18 mouse cellular contexts compared by ENCODE assay signal in the genomic region with DNA sequence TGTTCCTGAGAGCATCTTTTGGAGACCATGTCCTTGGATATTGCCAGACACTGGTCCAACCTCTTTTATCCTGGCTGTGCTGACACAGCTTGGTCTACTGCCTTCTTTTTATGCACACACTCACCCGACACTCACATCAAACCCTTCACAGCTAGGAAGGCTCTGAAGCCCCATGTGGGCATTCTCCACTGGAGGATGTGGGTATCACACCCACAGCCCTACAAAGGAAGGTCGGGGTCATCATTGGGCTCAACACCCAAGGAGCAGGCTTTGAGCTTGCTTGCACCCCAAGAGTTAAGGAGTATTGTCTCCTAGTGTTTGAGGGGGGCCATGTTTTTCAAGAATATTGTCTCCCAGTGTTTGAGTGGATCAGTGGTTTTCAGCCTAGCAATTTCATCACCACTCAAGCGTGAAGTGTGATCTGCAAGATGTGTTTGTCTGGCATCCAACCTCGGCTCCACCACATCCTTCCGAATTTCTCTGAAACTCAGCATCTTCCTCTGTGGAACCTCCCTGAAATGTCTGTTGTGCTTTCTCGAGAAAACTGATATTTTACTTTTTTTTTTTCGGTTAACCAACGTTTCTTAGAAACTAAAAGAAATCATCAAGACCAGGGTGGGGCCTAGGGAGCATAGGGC.
DNase-seq lines count a peak whose midpoint lies in the region; ATAC-seq lines count a peak whose summit lies in the region.
"Had no signal": no experiment of that assay in that cellular context is flagged by ENCODE, and none has a peak within 500 bp of the region (broad histone marks: within the 10 kb centered on the region; RNA-seq: fewer than 3 reads in every experiment).

No protein-coding gene starts in this region.

- DNase-seq in T-cell, adult 2 months (ENCODE audit: low spot score), result peak; percentile 27
- peak; percentile 31 for DNase-seq in brain, adult 2 months (ENCODE audit: low read depth, low spot score)
- DNase-seq in layer of hippocampus, adult 18-20 months (ENCODE audit: low spot score in 2 of 2), result no peak
- DNase-seq in neural tube, embryonic 10.5 days (ENCODE audit: extremely low spot score, low spot score), result no peak
- no peak for DNase-seq in thymus, postnatal 10 days (ENCODE audit: low spot score in 2 of 2)
- DNase-seq: adrenal gland, postnatal 10 days; adrenal gland, postnatal 36 days; cerebellum, adult 11-12 months; cerebellum, adult 8-10 months; cerebellum, postnatal 36 days; embryo, embryonic 11 days; gastrocnemius, adult 2 months; gastrocnemius, postnatal 14 days; heart, adult 11 months had no signal

- peak; percentile 43 for ATAC-seq in megakaryocyte, adult 5-6 weeks (ENCODE audit: poor library complexity, severe bottlenecking)
- ATAC-seq: forebrain, embryonic 13.5 days; forebrain, embryonic 16.5 days; intestine, postnatal 0 days had no signal

Comparison
In these comparisons a context has a peak if more than half of its experiments do, and no peak if none do; other contexts are left out.
1. DNase-seq: peak in T-cell, adult 2 months (single experiment) and brain, adult 2 months (single experiment); none in layer of hippocampus, adult 18-20 months (0 of 2), neural tube, embryonic 10.5 days (single experiment) and thymus, postnatal 10 days (0 of 2).